Mouse (Mus musculus) myocyte (in vitro differentiated cells): ENCODE data around the gene Hfe2.

Experiments
- CEBPB ChIP-seq: IDR thresholded peaks from 2 replicates; pipeline ENCODE4 v1.6.1; 2011; ENCODE audit warnings: mild to moderate bottlenecking, moderate library complexity; ENCODE audit not compliant: poor library complexity, insufficient read depth, severe bottlenecking
- E2F4 ChIP-seq: IDR thresholded peaks from one replicate; pipeline ENCODE4 v1.6.1; 2011; ENCODE audit warnings: mild to moderate bottlenecking, control low read depth, moderate library complexity; ENCODE audit not compliant: insufficient read depth
- MAX ChIP-seq: IDR thresholded peaks from one replicate; pipeline ENCODE4 v1.6.1; 2011; ENCODE audit warnings: low read depth, mild to moderate bottlenecking, control low read depth
- MYOD1 ChIP-seq, 3 experiments: IDR thresholded peaks; one replicate each; pipeline ENCODE4 v1.6.1; 2011; ENCODE audit warnings: control low read depth in 2 of 3, low read depth in 2 of 3, mild to moderate bottlenecking in 2 of 3, moderate library complexity in 1 of 3; ENCODE audit not compliant: insufficient read length in 2 of 3, control insufficient read depth in 1 of 3
- MYOG ChIP-seq, 3 experiments: IDR thresholded peaks; one replicate each; pipeline ENCODE4 v1.6.1; 2011; ENCODE audit warnings: control low read depth in 2 of 3, low read depth in 2 of 3, mild to moderate bottlenecking in 2 of 3; ENCODE audit not compliant: insufficient read length in 2 of 3, control insufficient read depth in 1 of 3, insufficient read depth in 1 of 3
- POLR2A ChIP-seq: IDR thresholded peaks from one replicate; pipeline ENCODE4 v1.6.1; 2011; ENCODE audit warnings: low read depth, mild to moderate bottlenecking, control low read depth, moderate library complexity; ENCODE audit not compliant: insufficient read length
- POLR2AphosphoS2 ChIP-seq: IDR thresholded peaks from one replicate; pipeline ENCODE4 v1.6.1; 2011; ENCODE audit warnings: low read depth, control low read depth; ENCODE audit not compliant: insufficient read length
- REST ChIP-seq: IDR thresholded peaks from one replicate; pipeline ENCODE4 v1.6.1; 2011; ENCODE audit warnings: mild to moderate bottlenecking, control low read depth, moderate library complexity; ENCODE audit not compliant: insufficient read depth, insufficient read length
- SRF ChIP-seq: IDR thresholded peaks from one replicate; pipeline ENCODE4 v1.6.1; 2011; ENCODE audit warnings: low read depth; ENCODE audit not compliant: control insufficient read depth, insufficient read length
- TCF12 ChIP-seq: IDR thresholded peaks from one replicate; pipeline ENCODE4 v1.6.1; 2011; ENCODE audit warnings: mild to moderate bottlenecking, control low read depth; ENCODE audit not compliant: poor library complexity, insufficient read depth, severe bottlenecking
- TCF3 ChIP-seq: IDR thresholded peaks from one replicate; pipeline ENCODE4 v1.6.1; 2011; ENCODE audit warnings: low read depth, control low read depth; ENCODE audit not compliant: insufficient read length
- USF1 ChIP-seq: IDR thresholded peaks from one replicate; pipeline ENCODE4 v1.6.1; 2011; ENCODE audit warnings: low read depth, mild to moderate bottlenecking, control low read depth, moderate library complexity

GRCm38 (mm10) chr3:96549346-96549745 lies 24.4 kb downstream of the Hfe2 start:
- TF ChIP-seq POLR2A, result no peak
- no peak for TF ChIP-seq MAX
- no peak for TF ChIP-seq MYOG (IDR thresholded peaks at IDR 0.05; ENCODE audit: control insufficient read depth in 1 of 3, insufficient read depth in 1 of 3, insufficient read length in 2 of 3, low read depth in 2 of 3)
- no peak for TF ChIP-seq CEBPB
- TF ChIP-seq USF1, result no peak
- TF ChIP-seq MYOD1 (IDR thresholded peaks at IDR 0.05; ENCODE audit: control insufficient read depth in 1 of 3, insufficient read length in 2 of 3, low read depth in 2 of 3), result no peak
- no peak for TF ChIP-seq E2F4
- TF ChIP-seq POLR2AphosphoS2, result no peak
- no peak for TF ChIP-seq TCF12
- no peak for TF ChIP-seq SRF
- TF ChIP-seq TCF3, result no peak
- no peak for TF ChIP-seq REST
